Mouse (Mus musculus): ENCODE data around the gene Specc1.
"Not testable (repeated sequence)": the region's sequence is repeated elsewhere in the genome, so short reads cannot be mapped to it uniquely, and the experiment has no call there.

Specc1 gene

GRCm38 (mm10) chr11:61956572-61957295 lies at the start of gene Specc1:
TSS of gene Specc1 (plus strand) at chr11:61956763.
- DNase-seq (ENCODE audit: low read depth): peak; percentile 90

- DNase-seq (ENCODE audit: low read depth): no peak
These were observed 48.2 kb upstream of the Specc1 start for GRCm38 (mm10) chr11:61908315-61908714.

GRCm38 (mm10) chr11:61919702-61920101 lies 36.9 kb upstream of the Specc1 start:
- DNase-seq (ENCODE audit: low read depth): no peak

- no peak for DNase-seq (ENCODE audit: low read depth)
These were observed 33.3 kb upstream of the Specc1 start for GRCm38 (mm10) chr11:61923309-61923708.

- no peak for DNase-seq (ENCODE audit: low read depth)
These were observed 27.1 kb upstream of the Specc1 start for GRCm38 (mm10) chr11:61929323-61930097.

- peak; percentile 98 for DNase-seq (ENCODE audit: low read depth)
These were observed 26.5 kb upstream of the Specc1 start, which contains the start of gene Akap10 for GRCm38 (mm10) chr11:61930098-61930517. TSS of gene Akap10 (minus strand) at chr11:61930252.

GRCm38 (mm10) chr11:61930640-61931586 lies 25.6 kb upstream of the Specc1 start:
- DNase-seq (ENCODE audit: low read depth): no peak

- DNase-seq (ENCODE audit: low read depth): no peak
These were observed 18.8 kb upstream of the Specc1 start for GRCm38 (mm10) chr11:61937761-61938160.

GRCm38 (mm10) chr11:61942903-61943302 lies 13.7 kb upstream of the Specc1 start:
- DNase-seq (ENCODE audit: low read depth): no peak

GRCm38 (mm10) chr11:61944417-61944816 lies 12.1 kb upstream of the Specc1 start:
- no peak for DNase-seq (ENCODE audit: low read depth)

- DNase-seq (ENCODE audit: low read depth): no peak
These were observed 10.0 kb upstream of the Specc1 start for GRCm38 (mm10) chr11:61946608-61947007.

GRCm38 (mm10) chr11:61949315-61949714 lies 7.2 kb upstream of the Specc1 start:
- peak; percentile 79 for DNase-seq (ENCODE audit: low read depth)

- DNase-seq (ENCODE audit: low read depth): peak; percentile 89
These were observed 5.9 kb upstream of the Specc1 start for GRCm38 (mm10) chr11:61950632-61951031.

- DNase-seq (ENCODE audit: low read depth): no peak
These were observed 1.4 kb upstream of the Specc1 start for GRCm38 (mm10) chr11:61955136-61955535.

GRCm38 (mm10) chr11:61955951-61956350 lies 612 bp upstream of the Specc1 start:
- DNase-seq (ENCODE audit: low read depth): no peak

GRCm38 (mm10) chr11:61957296-61957813 lies 792 bp downstream of the Specc1 start:
- peak; percentile 51 for DNase-seq (ENCODE audit: low read depth)

- not testable (repeated sequence) for DNase-seq (ENCODE audit: low read depth)
These were observed 2.1 kb downstream of the Specc1 start for GRCm38 (mm10) chr11:61958706-61959105.

- DNase-seq (ENCODE audit: low read depth): no peak
These were observed 3.5 kb downstream of the Specc1 start for GRCm38 (mm10) chr11:61960096-61960495.

- no peak for DNase-seq (ENCODE audit: low read depth)
These were observed 6.1 kb downstream of the Specc1 start for GRCm38 (mm10) chr11:61962684-61963083.

GRCm38 (mm10) chr11:61963193-61963592 lies 6.6 kb downstream of the Specc1 start:
- no peak for DNase-seq (ENCODE audit: low read depth)

- DNase-seq (ENCODE audit: low read depth): no peak
These were observed 8.0 kb downstream of the Specc1 start for GRCm38 (mm10) chr11:61964611-61965010.

GRCm38 (mm10) chr11:61967034-61967433 lies 10.5 kb downstream of the Specc1 start:
- DNase-seq (ENCODE audit: low read depth): no peak

All from induced T-regulatory cell, adult 2 months (primary cell).